Mouse (Mus musculus) cerebellum, postnatal 25 days (tissue): Measurements from ENCODE around the gene Tbcc.
A peak's percentile ranks its signal among the peaks of the same experiment; 100 is the strongest.

Experiments used
- DNase-seq, 2 experiments: peaks; one replicate each; pipeline ENCODE4 v3.0.0; 2021; ENCODE audit warnings: mixed read lengths in 2 of 2

Tbcc gene

DNA sequence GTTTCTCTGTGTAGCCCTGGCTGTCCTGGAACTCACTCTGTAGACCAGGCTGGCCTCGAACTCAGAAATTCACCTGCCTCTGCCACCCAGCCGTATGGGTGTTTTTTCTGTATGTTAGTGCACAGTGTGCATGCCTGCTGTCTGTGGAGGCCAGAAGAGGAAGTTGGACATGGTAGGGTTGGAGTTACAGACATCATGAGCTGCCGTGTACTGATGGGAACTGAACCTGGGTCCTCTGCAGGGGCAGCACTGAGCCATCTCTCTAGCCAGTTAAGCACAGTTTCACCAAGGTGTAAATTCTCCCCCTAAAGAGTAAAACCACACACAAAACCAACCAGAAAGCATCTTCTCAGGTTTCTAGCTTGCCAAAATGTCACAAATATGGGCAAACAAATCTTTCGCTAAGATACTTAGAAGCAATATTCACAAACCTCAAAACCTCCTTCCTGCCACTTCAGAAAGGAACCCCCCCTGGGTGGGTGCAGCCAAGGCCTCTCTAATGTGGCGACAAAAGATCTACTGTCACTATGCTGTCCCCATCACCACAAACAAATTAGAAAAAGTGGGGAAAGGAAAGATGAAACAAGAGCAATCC, 20.2 kb upstream of the Tbcc start:
- no peak for DNase-seq

DNA sequence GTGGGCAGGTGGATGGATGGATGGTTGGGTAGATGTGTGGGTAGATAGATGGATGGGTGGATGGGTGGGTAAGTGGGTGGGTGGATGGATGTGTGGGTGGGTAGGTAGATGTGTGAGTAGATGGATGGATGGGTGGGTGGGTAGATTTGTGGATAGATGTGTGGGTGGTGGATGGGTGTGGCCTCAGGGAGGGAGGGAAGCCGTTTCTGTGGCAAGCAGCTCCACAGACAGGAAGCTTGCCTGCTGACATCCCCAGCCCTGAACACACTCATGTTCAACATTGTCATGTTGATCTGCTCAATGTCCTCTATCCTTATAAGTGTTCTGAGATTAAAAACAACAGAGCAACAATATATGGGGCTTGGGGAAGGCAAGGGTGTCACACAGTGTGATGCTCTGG, 19.6 kb upstream of the Tbcc start:
- no peak for DNase-seq

DNA sequence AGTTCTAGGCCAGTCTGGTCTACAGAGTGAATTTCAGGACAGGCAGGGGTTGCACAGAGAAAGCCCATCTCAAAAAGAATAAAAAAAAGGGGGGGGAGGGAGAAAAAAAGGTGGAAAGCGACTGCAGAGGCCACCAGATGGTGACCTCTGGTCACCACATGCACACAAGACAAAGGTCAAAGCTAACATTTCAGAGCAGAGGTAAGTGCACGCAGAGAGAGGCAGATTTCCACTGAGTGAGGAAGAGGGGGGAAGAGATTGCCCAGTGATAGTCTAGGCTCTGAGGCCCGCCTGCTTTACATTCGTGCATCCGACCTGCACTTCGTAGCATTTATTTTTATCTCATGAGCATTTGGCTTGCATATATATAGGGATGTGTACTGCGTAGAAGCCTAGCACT, 17.7 kb upstream of the Tbcc start:
- DNase-seq, result no peak

DNA sequence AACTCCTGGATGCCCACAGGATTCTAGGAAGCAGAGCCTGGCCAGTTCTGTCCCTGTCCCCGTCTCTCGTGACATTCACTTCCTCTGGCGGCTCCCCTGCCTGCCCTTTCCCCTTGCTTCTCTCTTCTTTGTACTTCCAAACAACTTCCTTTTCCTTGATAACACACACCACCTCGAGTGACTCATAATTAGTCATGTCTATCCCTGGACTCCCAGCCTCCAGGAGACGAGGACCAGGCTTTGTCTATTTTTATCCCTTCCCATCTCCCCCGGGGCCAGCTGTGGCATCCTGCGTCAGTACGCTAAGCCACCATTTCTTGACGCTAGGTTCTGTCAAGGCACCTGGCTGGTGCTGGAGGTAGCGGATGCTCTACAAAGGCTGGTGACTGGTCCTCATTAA, 16.4 kb upstream of the Tbcc start:
- DNase-seq, result no peak

DNA sequence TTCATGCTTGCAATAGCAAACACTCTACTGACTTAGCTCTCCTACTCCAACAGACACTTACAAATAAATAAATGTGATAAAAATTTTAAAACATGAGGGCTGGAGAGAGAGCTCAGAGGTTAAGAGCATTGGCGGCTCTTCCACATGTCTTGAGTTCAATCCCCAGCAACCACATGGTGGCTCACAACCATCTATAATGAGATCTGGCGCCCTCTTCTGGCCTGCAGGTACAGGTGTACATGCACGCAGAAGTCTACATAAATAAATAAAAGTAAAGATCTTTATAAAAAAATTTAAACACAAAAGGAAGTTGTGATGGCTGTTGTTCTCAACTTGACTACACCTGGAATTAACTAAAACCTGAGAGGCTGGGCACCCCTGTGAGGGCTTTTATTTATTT, 14.9 kb upstream of the Tbcc start:
- DNase-seq, result no peak

DNA sequence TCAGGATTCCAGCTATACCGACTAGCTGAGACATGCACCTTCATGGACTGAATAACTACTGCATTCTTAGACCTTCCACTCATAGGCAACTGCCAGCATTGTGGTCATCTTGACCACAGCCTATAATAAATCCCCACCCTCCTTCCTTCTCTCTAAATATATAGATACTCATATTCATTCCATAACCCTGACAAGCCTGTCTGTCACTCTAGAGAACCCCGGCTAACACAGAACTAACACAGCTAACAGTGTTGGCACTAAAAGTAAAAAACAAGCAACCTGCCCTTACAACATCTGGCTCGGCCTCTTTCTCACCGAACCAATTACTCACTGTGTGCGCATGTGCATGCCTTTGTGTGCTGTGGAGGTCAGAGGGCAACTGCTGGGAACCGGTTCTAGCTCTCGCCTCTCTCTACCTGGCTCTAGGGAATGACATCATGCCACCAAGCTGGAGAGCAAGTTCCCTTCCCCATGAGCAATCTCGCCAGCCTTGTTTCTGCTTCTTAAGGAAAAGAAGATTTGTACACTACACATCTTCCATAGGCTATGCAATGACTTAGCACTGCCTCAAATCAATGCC, 14.0 kb upstream of the Tbcc start:
- no peak for DNase-seq

DNA sequence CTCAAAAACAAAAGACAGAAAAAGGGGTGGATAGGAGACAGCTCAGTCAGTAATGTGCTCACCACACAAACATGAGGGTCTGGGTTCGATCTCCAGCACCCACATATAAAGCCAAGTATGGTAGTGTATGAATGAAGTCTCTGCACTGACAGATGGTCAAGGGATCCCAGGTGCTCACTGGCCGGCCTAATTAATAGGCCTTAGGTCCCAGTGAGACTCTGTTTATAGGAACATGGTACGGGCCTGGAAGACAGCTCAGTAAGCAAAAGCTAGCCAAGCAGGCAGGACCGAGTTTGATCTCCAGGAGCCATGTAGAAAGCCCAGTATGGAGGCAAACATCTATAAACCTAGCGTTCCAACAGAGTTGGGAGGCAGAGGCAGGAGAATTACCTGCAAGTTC, 13.4 kb upstream of the Tbcc start:
- DNase-seq, result peak; percentile 43 to 52

DNA sequence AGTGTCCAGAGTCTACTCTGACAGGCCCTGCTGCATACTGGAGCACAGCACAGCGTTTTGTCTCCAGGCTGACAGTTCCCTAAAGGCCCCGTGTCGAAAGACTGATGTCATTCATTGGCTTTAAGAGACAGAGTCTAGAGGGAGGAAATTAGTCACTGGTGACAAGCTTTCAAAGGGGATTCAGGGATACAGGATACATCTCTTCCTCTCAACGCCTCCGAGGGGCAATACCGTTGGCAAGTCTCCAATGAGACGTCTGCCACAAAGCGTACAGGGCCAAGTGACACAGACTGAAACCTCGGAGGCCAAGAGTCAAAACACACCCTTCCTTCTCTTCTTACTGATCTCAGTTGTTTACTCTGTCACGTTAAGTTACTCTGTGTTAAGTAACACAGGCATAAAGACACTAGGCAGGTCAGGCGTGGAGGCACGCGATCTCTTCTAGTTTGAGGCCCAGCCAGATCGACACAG, 10.6 kb upstream of the Tbcc start:
- DNase-seq, result no peak

DNA sequence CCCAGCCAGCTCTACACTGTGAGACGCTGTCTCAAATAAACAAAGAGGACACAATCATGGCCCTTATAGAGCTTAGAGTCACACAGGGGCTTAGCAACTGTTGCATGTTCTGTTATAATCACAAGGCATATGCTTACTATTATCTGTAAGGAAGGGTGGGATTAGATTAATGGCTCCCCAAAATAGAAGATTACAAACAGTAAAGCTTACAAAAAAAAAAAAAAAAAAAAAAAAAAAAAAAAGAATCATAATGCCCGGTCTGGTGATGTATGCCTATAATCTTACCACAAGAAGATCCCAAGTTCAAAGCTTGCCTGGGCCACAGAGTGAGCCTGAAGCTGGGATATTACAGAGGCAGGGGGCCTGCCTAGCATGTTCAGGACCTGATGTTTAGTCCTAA, 10.2 kb upstream of the Tbcc start:
- no peak for DNase-seq

DNA sequence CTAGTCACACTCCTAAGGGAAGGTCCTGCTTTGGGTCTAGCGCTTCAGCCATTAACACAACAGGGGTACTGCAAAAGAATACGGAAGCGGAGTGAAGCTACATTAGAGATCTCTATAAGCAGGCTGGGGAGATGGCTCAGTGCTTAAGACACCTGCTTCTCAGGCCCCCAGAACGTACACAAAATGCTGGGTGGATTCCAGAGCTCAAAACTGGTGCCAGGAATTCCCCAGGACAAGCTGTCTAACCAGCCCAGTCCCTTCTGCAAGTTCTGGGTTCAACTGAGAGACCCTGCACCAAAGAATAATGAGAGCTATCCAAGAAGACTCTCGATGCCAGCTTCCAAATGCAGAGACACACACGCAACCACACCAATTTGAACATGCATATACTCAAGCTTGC, 8.8 kb upstream of the Tbcc start:
- peak in 1 of 2 experiments; percentile 52 for DNase-seq

DNA sequence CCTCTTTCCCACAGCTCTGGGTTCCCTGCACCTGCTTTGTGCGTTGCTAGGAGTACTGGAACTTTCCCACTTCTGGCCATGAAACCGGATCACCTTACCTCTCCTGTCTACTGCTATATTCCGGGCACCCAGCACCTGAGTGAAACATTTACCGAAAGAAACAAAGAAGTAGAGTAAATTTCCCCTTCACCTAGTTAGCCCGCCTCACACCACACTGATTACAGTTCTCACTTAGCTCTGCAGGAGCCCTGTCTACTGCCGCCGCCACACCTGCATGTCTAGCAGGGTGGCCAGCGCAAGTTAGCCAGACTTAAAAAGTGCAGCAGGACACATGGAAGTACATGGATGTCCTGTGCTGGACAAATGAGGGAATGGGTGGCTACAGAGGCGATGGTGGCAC, 7.4 kb upstream of the Tbcc start:
- no peak for DNase-seq

DNA sequence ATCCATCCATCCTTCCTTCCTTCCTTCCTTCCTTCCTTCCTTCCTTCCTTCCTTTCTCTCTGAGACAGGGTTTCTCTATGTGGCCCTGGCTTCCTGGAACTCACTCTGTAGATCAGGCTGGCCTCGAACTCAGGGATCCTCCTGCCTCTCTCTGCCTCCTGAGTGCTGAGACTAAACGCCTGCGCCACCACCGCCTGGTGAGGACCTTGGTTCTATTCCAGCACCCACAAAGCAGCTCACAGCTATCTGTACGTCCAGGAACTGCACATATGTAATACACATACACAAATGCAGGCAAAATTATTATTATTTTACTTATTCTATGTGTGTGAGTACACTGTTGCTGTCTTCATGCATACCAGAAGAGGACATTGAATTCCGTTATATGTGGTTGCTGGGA, 5.7 kb upstream of the Tbcc start:
- DNase-seq, result no peak

DNA sequence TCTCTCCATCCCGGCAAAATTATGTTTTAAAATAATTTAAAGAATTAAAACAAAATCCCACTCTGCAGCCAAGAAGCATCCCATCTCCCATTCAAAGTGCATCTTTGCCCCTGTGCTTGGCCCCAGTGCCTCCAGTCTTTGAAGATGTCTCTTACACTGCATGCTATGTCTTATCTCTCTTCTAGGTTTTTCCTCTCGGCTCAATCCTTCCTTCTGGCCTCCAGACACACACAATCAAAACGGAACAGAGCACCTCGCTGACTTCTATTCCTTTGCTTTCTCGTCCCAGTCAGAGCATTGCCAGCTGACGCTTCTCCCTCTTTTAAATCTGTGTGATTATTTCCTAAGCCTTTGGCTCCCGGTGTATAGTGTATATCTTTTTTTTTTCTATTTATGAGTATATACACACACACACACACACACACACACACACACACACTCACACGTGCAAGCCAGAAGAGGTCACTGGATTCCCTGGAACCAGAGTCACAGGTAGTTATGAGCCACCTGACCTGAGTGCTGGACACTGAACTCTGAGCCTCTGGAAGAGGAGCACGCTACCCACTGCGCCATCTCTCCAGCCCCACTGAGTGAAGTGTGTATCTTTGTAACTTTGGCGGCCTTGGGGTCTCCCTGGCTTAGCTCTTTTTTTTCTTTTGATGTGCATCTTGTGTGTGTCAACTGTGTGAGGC, 5.1 kb upstream of the Tbcc start:
- DNase-seq, result no peak

DNA sequence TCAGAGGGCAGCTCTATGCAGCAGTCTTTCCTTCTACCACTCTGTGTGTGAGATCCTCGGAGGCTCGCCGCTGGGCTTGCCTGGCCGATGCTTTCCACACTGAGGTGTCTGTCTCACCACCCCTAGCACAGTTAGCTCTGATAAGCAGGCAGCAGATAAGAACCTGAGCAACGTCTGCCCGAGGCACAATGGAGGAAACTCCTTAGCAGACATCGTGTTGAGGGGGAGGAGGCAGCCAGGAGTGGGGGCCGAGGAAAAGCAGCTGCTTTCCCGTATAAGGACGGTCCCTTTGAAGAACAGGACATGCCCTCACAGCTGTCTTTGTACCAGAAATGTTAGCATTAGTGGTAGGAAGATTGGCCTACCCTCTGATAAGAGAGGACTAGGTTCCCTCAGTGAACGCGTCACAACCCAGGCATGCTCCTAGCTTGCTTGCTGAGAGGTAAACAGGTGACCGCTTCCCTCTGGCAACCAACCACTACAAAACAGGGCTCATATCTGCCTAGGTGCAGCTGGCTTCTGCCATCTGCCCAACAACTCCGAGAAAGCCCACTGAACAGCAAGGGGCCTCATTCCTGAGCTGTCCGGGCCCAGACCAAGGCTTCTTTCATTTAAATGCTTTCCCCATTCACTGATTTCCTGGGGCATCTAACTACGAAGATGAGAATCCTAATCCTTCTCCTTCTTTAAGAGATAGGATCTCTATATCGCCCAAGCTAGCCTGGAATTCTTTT, 4.4 kb upstream of the Tbcc start:
- DNase-seq, result peak in 1 of 2 experiments; percentile 36

DNA sequence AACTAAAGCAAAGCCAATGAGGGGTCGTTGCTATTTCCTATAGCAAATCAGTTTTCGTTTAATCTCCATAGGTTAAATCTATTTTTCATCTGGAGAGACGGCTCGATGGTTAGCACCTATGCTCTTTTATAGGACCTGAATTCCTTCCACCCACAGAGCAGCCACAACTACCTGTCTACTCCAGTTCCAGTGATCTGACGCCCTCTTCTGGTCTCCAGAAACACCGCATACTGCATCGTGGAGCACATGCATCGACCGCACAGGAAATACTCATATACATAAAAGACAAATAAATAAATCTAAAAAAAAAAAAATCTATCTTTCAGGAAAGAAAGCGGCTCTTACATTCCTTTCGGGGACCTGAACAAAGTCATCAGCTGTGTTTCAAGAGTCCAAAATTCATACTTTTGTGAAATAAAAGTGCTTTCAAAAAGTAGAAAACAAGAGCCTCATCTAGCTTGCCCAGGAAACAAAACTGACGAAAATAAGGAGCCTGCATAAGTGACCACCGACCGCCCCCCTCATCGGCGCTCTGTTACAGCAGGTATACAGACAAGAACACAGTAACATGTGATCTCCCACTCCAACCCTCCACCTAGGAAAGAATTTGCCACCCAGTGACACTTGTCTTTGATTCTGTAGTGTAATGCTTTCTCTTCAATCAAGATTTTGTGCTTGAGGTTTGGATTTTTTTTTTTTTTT, 1.8 kb upstream of the Tbcc start:
- peak; percentile 53 to 72 for DNase-seq

DNA sequence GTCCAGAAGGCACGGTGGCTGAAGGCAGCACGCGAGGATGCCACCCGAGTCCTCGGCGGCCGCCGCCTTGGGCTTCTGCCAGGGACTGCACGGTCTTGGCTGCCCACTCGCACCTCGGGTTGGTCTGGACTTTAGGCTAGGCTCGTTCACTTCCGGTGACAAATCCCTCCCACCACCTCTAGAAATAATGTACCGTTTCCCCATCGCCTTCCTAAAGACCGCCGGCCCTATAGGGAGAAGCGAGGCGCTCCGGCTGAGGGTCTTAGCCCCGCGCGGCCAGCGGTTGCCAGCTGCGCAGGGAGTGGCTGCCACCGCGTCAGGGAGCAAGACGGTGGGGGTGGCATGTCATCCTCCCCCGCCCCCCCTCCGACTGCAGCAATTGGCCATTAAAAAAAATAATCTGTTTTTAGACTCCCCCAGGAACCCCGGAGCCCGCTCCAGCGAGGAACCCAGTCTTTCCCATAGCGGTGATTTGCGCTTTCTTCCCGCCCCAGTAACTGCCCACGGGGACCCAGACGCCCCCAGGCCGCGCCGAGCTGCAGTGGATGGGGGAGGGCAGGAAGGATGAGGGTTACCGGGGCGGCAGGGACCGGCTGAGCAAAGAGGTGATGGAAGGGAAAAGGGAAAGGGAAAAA, 917 bp upstream of the Tbcc start:
- peak; percentile 91 to 94 for DNase-seq

DNA sequence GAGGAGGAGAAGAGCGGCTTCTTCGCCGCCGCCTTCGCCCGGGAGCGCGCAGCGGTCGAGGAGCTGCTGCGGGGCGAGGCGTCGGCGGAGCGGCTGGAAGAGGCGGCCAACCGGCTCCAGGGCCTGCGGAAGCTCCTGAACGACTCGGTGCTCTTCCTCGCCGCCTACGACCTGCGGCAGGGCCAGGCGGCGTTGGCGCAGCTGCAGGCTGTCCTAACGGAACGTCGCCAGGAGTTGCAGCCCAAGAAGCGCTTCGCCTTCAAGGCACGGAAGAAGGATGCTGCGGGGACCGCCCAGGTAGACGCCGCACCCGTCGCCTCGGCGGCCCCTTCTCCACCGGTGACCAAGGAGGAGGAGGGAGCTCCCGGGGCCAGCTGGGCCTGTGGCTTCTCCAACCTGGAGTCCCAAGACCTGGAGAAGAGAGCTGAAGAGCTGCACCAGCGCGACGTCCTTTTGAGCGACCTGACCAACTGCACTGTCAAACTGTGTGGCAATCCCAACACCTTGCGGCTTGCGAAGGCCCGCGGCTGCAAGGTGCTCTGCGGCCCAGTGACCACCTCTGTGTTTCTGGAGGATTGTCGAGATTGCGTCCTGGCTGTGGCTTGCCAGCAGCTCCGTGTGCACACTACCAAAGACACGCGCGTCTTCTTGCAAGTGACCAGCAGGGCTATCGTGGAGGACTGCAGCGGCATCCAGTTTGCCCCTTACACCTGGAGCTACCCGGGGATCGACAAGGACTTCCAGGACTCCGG, 535 bp downstream of the Tbcc start:
- peak in 1 of 2 experiments; percentile 69 for DNase-seq

DNA sequence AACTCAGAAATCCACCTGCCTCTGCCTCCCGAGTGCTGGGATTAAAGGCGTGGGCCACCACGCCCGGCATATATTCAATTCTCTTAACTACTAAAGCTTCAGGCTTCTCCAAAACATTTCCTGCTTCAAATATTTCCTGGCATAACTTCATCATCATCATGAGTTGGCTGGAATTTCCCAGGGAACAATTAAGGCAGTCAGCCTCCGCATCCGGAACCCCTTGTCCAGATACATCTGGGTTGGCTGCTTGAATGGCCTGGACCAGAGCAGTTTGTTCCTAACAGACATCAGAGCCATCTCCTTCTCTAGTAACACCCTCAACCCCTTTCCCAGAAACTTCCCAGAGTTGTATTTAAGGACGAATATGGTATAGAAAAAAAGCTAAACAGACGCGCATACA, 4.9 kb downstream of the Tbcc start:
- DNase-seq, result no peak

DNA sequence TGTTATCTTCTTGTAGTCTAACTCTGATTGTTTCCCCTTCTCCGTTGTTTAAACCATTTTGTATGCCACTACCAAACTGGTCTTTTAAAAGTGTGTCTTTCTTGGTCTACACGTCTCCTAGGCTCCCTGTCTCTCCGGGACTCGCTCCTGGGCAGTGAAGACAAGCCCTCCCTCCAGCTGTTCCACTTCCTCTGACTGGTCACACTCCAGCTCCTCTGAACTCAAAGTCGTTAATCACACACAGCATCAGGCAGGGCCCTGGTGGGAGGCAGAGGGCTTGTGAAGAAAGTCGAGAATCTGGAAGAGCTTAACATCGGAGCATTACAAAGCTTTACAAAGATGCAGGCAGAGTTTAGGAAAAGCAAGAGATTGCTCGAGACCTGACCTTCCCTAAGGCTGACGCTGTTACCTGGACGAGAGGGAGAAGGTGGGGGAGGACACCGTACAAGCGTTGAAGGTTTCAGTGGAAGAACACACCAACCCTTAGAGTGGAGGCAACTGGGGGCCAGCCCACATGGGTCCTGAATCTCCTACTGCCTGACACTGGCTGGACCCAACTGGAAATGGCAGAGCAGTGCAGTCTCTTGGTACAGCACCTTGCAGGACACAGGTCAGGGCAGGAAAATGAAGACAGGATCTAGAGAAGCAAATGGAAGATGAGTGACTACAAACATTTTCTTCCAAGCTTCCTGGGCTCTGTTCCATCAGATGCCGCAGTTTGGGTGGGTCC, 6.9 kb downstream of the Tbcc start:
- no peak for DNase-seq

DNA sequence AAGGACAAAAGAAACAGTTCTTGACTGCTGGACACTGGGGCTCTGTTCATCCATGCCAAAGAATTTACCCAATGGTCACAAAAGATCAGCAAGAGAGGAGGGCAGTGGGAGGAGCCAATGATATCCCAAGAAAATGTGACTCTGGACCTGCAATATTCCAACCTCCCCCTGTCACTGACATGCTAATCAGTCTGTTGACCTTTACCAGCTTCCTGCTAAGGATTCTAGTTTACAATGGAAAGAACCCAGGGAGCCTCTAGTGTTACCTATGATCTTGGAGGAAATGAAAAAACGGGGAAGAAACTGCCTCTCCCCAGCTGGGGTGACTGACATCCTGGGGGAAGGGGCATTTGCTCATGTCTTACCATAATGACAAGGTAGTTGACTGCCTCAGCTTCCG, 10.5 kb downstream of the Tbcc start:
- no peak for DNase-seq

DNA sequence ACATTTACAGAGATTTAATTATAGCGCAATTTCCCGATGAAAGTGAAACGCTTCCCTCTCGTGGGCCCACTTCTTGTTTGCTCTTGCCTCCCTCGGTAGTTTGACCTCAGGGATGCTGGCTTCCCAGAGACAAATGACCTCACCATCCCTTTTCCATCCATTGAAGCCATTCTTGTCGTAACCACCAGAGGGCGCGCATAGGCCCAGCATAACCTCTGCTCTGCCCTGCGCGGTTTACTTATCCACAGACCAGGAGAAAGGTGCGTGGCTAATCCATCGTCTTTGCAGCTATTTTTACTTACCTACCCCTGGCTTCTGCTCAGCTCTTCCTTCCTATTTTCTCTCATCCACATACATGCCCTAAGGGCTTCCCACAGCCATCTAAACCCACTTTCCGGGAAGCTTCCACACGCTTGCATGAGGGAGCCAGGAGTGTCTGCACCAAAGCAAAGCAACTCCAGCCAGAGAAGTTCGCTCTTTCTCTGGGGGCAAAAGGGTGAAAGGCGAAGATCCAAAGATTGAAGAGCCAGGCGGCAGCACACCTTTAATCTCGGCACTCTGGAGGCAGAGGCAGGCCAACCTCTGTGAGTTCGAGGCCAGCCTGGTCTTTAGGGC, 13.5 kb downstream of the Tbcc start:
- DNase-seq, result peak; percentile 85 to 90
